Mouse (Mus musculus) heart, embryonic 14.5 days (tissue): ENCODE measurements around the gene Ptgs2. TPM values are rescaled to one million over a fixed set of nuclear protein-coding genes. Genes with fewer than 3 reads are reported as not detected.

Experiments
- ATAC-seq: fragments of 200-750 bp; cut with Nextera tagmentation; 2 replicates; pipeline ENCODE4 v1.8.0; 2017; ENCODE audit warnings: low read depth, moderate TSS enrichment; ENCODE audit not compliant: insufficient number of reproducible peaks, insufficient read depth, low FRiP score
- H3K27ac ChIP-seq, 2 experiments: fragments of 200-500 bp in 1 of 2; fragments of 300-500 bp in 1 of 2; sonication (generic) in 1 of 2; replicated peaks in 1 of 2; 2 replicates each; pipeline ENCODE4 v1.5.1; 2012 to 2014; ENCODE audit warnings: low read depth in 2 of 2, low read length in 2 of 2, control low read depth in 1 of 2, mild to moderate bottlenecking in 1 of 2, mixed read lengths in 1 of 2; ENCODE audit not compliant: control insufficient read depth in 1 of 2, insufficient read depth in 1 of 2
- H3K27me3 ChIP-seq: fragments of 300-500 bp; sonication (generic); 2 replicates; pipeline ENCODE4 v1.6.1; 2014; ENCODE audit warnings: mild to moderate bottlenecking, low read length, control low read depth; ENCODE audit not compliant: control insufficient read depth, insufficient read depth
- H3K36me3 ChIP-seq: fragments of 300-500 bp; sonication (generic); 2 replicates; pipeline ENCODE4 v1.6.1; 2014; ENCODE audit warnings: mild to moderate bottlenecking, control low read depth, low read length, mixed read lengths; ENCODE audit not compliant: control insufficient read depth, insufficient read depth
- H3K4me1 ChIP-seq, 2 experiments: fragments of 200-500 bp in 1 of 2; fragments of 300-500 bp in 1 of 2; sonication (generic) in 1 of 2; 2 replicates each; pipeline ENCODE4 v1.6.1; 2012 to 2014; ENCODE audit warnings: low read length in 2 of 2, control low read depth in 1 of 2, mixed read lengths in 1 of 2; ENCODE audit not compliant: control insufficient read depth in 2 of 2, insufficient read depth in 2 of 2
- H3K4me2 ChIP-seq: fragments of 300-500 bp; sonication (generic); 2 replicates; pipeline ENCODE4 v1.6.1; 2014; ENCODE audit warnings: mild to moderate bottlenecking, low read length
- H3K4me3 ChIP-seq, 2 experiments: fragments of 200-500 bp in 1 of 2; fragments of 300-500 bp in 1 of 2; sonication (generic) in 1 of 2; 2 replicates each; pipeline ENCODE4 v1.5.1; 2012 to 2014; ENCODE audit warnings: low read length in 2 of 2, mild to moderate bottlenecking in 2 of 2, control low read depth in 1 of 2, low read depth in 1 of 2, moderate library complexity in 1 of 2; ENCODE audit not compliant: control insufficient read depth in 1 of 2, insufficient read depth in 1 of 2
- H3K9ac ChIP-seq: fragments of 300-500 bp; sonication (generic); 2 replicates; pipeline ENCODE4 v1.6.1; 2014; ENCODE audit warnings: mild to moderate bottlenecking, low read length
- H3K9me3 ChIP-seq: fragments of 300-500 bp; sonication (generic); 2 replicates; pipeline ENCODE4 v1.6.1; 2016; ENCODE audit warnings: low read length, control low read depth; ENCODE audit not compliant: control insufficient read depth
- WGBS: fragments of 180-500 bp; shearing (Covaris S2); extraction: QIAGEN DNeasy Blood & Tissue Kit; methylation state at CpG from one replicate; pipeline ENCODE4 v1.1.7; 2014; 5-methylcytosine and 5-hydroxymethylcytosine counted together
- polyA plus RNA-seq: library from polyadenylated mRNA; unstranded; fragments of >200 nt; fragmentation: Nextera tagmentation; extraction: Ambion mirVana; gene quantifications from 2 replicates; pipeline ENCODE4 v1.2.1, GENCODE M21; 2014

The Ptgs2 gene
- 0.04 and 0.07 TPM in 2 replicates for polyA plus RNA-seq

GRCm38 (mm10) chr1:150099790-150100333 lies at the start of gene Ptgs2:
Ptgs2 (plus strand) TSS chr1:150100031.
- Histone ChIP-seq H3K9me3 (no peaks in the 10 kb centered on the region), H3K36me3 (no peaks in the 10 kb centered on the region), H3K27ac (no peak within 1 kb of the TSS), H3K27me3 (no peaks in the 10 kb centered on the region), H3K4me2 (peak within 1 kb of the TSS; percentile 71), H3K4me1 (0 out of 4 replicates have a peak, but pooled peaks cover 0 to 4% of the 10 kb centered on the region in 2 experiments), H3K9ac (peak within 1 kb of the TSS; percentile 31; the same call in 1 of the 2 replicates), H3K4me3 (peak within 1 kb of the TSS; percentile 32 to 40)
- 2% methylated on average over 26 of the region's 26 CpGs for WGBS
- no peak for ATAC-seq

GRCm38 (mm10) chr1:150050256-150050655 lies 49.6 kb upstream of the Ptgs2 start:
- H3K4me1 ChIP-seq = no peaks in the 10 kb centered on the region
- H3K9me3 ChIP-seq = no peaks in the 10 kb centered on the region
- no peak overlapping the region for H3K9ac ChIP-seq
- no peak for ATAC-seq
- H3K27me3 ChIP-seq = no peaks in the 10 kb centered on the region
- no peak overlapping the region for H3K4me3 ChIP-seq
- WGBS = 68% methylated on average over 1 of the region's 1 CpGs
- H3K4me2 ChIP-seq = no peak overlapping the region
- no peaks in the 10 kb centered on the region for H3K36me3 ChIP-seq
- H3K27ac ChIP-seq = no peak overlapping the region

- no peaks in the 10 kb centered on the region for H3K36me3 ChIP-seq
- ATAC-seq = no peak
- 60% methylated on average over 1 of the region's 1 CpGs for WGBS
Observed at GRCm38 (mm10) chr1:150065684-150066083, 34.1 kb upstream of the Ptgs2 start.

GRCm38 (mm10) chr1:150072880-150073279 lies 27.0 kb upstream of the Ptgs2 start:
- WGBS = 70% methylated on average over 3 of the region's 3 CpGs
- Histone ChIP-seq H3K9ac (no peak overlapping the region), H3K4me2 (no peak overlapping the region), H3K9me3 (no peaks in the 10 kb centered on the region), H3K4me3 (no peak overlapping the region), H3K27me3 (no peaks in the 10 kb centered on the region), H3K4me1 (no peaks in the 10 kb centered on the region), H3K27ac (no peak overlapping the region), H3K36me3 (no peaks in the 10 kb centered on the region)
- no peak for ATAC-seq

More at GRCm38 (mm10) chr1:150065684-150066083, 34.1 kb upstream of the Ptgs2 start:
- Histone ChIP-seq H3K4me2 (no peak overlapping the region), H3K4me3 (no peak overlapping the region), H3K9me3 (0 out of 2 replicates have a peak, but pooled peaks cover 2% of the 10 kb centered on the region), H3K27ac (no peak overlapping the region), H3K27me3 (no peaks in the 10 kb centered on the region), H3K4me1 (no peaks in the 10 kb centered on the region), H3K9ac (no peak overlapping the region)

- Histone ChIP-seq H3K4me3 (no peak overlapping the region), H3K27ac (no peak overlapping the region), H3K4me1 (no peaks in the 10 kb centered on the region), H3K36me3 (no peaks in the 10 kb centered on the region), H3K9ac (no peak overlapping the region), H3K9me3 (no peaks in the 10 kb centered on the region), H3K27me3 (no peaks in the 10 kb centered on the region), H3K4me2 (no peak overlapping the region)
- no peak for ATAC-seq
- 45% methylated on average over 1 of the region's 1 CpGs for WGBS
Observed at GRCm38 (mm10) chr1:150074609-150075008, 25.2 kb upstream of the Ptgs2 start.

- H3K9me3 ChIP-seq = peaks cover 8% of the 10 kb centered on the region; the same call in 1 of the 2 replicates
- H3K4me2 ChIP-seq = no peak overlapping the region
- H3K27me3 ChIP-seq = no peaks in the 10 kb centered on the region
- no peak overlapping the region for H3K9ac ChIP-seq
- 62% methylated on average over 6 of the region's 6 CpGs for WGBS
- H3K27ac ChIP-seq = no peak overlapping the region
- H3K36me3 ChIP-seq = no peaks in the 10 kb centered on the region
- ATAC-seq = no peak
- no peaks in the 10 kb centered on the region for H3K4me1 ChIP-seq
- no peak overlapping the region for H3K4me3 ChIP-seq
Observed at GRCm38 (mm10) chr1:150089040-150089692, 10.7 kb upstream of the Ptgs2 start.

GRCm38 (mm10) chr1:150090229-150090628 lies 9.6 kb upstream of the Ptgs2 start:
- WGBS = 67% methylated on average over 1 of the region's 1 CpGs
- H3K4me1 ChIP-seq = no peaks in the 10 kb centered on the region
- no peaks in the 10 kb centered on the region for H3K36me3 ChIP-seq
- H3K9ac ChIP-seq = no peak overlapping the region
- ATAC-seq = no peak
- no peak overlapping the region for H3K27ac ChIP-seq
- peaks cover 8% of the 10 kb centered on the region; the same call in 1 of the 2 replicates for H3K9me3 ChIP-seq
- no peaks in the 10 kb centered on the region for H3K27me3 ChIP-seq
- no peak overlapping the region for H3K4me2 ChIP-seq
- no peak overlapping the region for H3K4me3 ChIP-seq
